Mouse (Mus musculus) cortical plate, adult 2 months (tissue): ENCODE results near the gene Zfp617.
"Not testable (repeated sequence)": the region's sequence is repeated elsewhere in the genome, so short reads cannot be mapped to it uniquely, and the experiment has no call there.

Source experiments
- CTCF ChIP-seq: fragments of 200-500 bp; IDR thresholded peaks from 2 replicates; pipeline ENCODE4 v1.5.1; 2011; ENCODE audit warnings: mild to moderate bottlenecking, control low read depth, low read length; ENCODE audit not compliant: insufficient read depth; ENCODE audit errors: extremely low read depth
- POLR2A ChIP-seq: fragments of 200-500 bp; IDR thresholded peaks from 2 replicates; pipeline ENCODE4 v1.6.1; 2011; ENCODE audit warnings: mild to moderate bottlenecking, low read length, control low read depth; ENCODE audit not compliant: insufficient read depth; ENCODE audit errors: extremely low read depth

GRCm38 (mm10) chr8:71952961-71953700, 44.7 kb downstream of the Zfp617 start:
- TF ChIP-seq CTCF, POLR2A: not testable (repeated sequence)
